Mouse (Mus musculus) heart, embryonic 14.5 days (tissue): Measurements from ENCODE around the gene Tmem8b. TPM values are rescaled to one million over a fixed set of nuclear protein-coding genes. Genes with fewer than 3 reads are reported as not detected.

Experiments
- ATAC-seq: fragments of 200-750 bp; cut with Nextera tagmentation; 2 replicates; pipeline ENCODE4 v1.8.0; 2017; ENCODE audit warnings: low read depth, moderate TSS enrichment; ENCODE audit not compliant: insufficient number of reproducible peaks, insufficient read depth, low FRiP score
- H3K27ac ChIP-seq, 2 experiments: fragments of 200-500 bp in 1 of 2; fragments of 300-500 bp in 1 of 2; sonication (generic) in 1 of 2; replicated peaks in 1 of 2; 2 replicates each; pipeline ENCODE4 v1.5.1; 2012 to 2014; ENCODE audit warnings: low read depth in 2 of 2, low read length in 2 of 2, control low read depth in 1 of 2, mild to moderate bottlenecking in 1 of 2, mixed read lengths in 1 of 2; ENCODE audit not compliant: control insufficient read depth in 1 of 2, insufficient read depth in 1 of 2
- H3K27me3 ChIP-seq: fragments of 300-500 bp; sonication (generic); 2 replicates; pipeline ENCODE4 v1.6.1; 2014; ENCODE audit warnings: mild to moderate bottlenecking, low read length, control low read depth; ENCODE audit not compliant: control insufficient read depth, insufficient read depth
- H3K36me3 ChIP-seq: fragments of 300-500 bp; sonication (generic); 2 replicates; pipeline ENCODE4 v1.6.1; 2014; ENCODE audit warnings: mild to moderate bottlenecking, control low read depth, low read length, mixed read lengths; ENCODE audit not compliant: control insufficient read depth, insufficient read depth
- H3K4me1 ChIP-seq, 2 experiments: fragments of 200-500 bp in 1 of 2; fragments of 300-500 bp in 1 of 2; sonication (generic) in 1 of 2; 2 replicates each; pipeline ENCODE4 v1.6.1; 2012 to 2014; ENCODE audit warnings: low read length in 2 of 2, control low read depth in 1 of 2, mixed read lengths in 1 of 2; ENCODE audit not compliant: control insufficient read depth in 2 of 2, insufficient read depth in 2 of 2
- H3K4me2 ChIP-seq: fragments of 300-500 bp; sonication (generic); 2 replicates; pipeline ENCODE4 v1.6.1; 2014; ENCODE audit warnings: mild to moderate bottlenecking, low read length
- H3K4me3 ChIP-seq, 2 experiments: fragments of 200-500 bp in 1 of 2; fragments of 300-500 bp in 1 of 2; sonication (generic) in 1 of 2; 2 replicates each; pipeline ENCODE4 v1.5.1; 2012 to 2014; ENCODE audit warnings: low read length in 2 of 2, mild to moderate bottlenecking in 2 of 2, control low read depth in 1 of 2, low read depth in 1 of 2, moderate library complexity in 1 of 2; ENCODE audit not compliant: control insufficient read depth in 1 of 2, insufficient read depth in 1 of 2
- H3K9ac ChIP-seq: fragments of 300-500 bp; sonication (generic); 2 replicates; pipeline ENCODE4 v1.6.1; 2014; ENCODE audit warnings: mild to moderate bottlenecking, low read length
- H3K9me3 ChIP-seq: fragments of 300-500 bp; sonication (generic); 2 replicates; pipeline ENCODE4 v1.6.1; 2016; ENCODE audit warnings: low read length, control low read depth; ENCODE audit not compliant: control insufficient read depth
- WGBS: fragments of 180-500 bp; shearing (Covaris S2); extraction: QIAGEN DNeasy Blood & Tissue Kit; methylation state at CpG from one replicate; pipeline ENCODE4 v1.1.7; 2014; 5-methylcytosine and 5-hydroxymethylcytosine counted together
- polyA plus RNA-seq: library from polyadenylated mRNA; unstranded; fragments of >200 nt; fragmentation: Nextera tagmentation; extraction: Ambion mirVana; gene quantifications from 2 replicates; pipeline ENCODE4 v1.2.1, GENCODE M21; 2014

The Tmem8b gene
- polyA plus RNA-seq, 1 experiment from 2014 or later = 4.5 TPM

DNA sequence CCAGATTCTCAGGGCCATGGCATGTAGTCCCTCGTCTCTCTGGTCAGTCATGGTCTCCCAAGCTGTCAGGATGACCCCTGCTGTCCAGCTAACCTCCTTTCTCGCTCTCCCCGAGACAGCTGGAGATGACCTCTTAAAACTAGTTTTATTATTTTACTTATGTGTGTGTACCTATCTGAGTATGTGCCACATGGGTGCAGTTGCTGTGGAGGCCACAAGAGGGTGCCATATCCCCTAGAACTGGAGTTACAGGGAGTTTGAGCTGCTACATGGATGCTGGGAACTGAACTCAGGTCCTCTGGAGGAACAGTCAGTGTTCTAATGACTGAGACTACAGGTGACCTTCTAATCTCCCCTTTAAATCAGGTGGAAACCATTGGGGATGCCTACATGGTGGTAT lies 19.0 kb upstream of the Tmem8b start:
- ATAC-seq = no peak
- H3K4me3 ChIP-seq = no peak overlapping the region
- 0 out of 4 replicates have a peak, but pooled peaks cover 0 to 7% of the 10 kb centered on the region in 2 experiments for H3K4me1 ChIP-seq
- no peak overlapping the region for H3K27ac ChIP-seq
- 96% methylated on average over 3 of the region's 3 CpGs for WGBS
- H3K9me3 ChIP-seq = peaks cover 9% of the 10 kb centered on the region
- H3K9ac ChIP-seq = no peak overlapping the region
- peaks cover 49% of the 10 kb centered on the region for H3K36me3 ChIP-seq
- no peaks in the 10 kb centered on the region for H3K27me3 ChIP-seq
- H3K4me2 ChIP-seq = no peak overlapping the region

DNA sequence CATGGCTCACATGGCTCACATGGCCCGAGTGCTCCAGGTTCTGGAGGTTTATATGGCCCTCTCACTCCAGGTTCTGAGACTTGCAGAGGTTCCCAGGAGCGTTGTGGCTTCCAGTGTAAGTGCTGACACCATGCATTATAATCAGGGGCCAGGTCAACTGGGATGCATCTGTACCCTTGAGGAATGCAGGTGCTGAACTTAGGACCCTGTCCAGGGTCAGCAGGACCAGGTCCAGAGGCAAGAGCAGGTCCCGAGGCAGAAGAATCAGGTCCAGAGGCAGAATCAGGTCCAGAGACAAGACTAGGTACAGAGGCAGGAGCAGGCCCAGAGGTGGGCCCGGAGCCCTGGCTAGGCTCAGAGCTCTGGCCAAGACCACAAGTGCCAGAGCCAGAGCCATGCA lies 16.0 kb upstream of the Tmem8b start:
- peak overlapping the region; percentile 59; the same call in 1 of the 2 replicates for H3K4me2 ChIP-seq

GRCm38 (mm10) chr4:43653161-43654015 lies 15.4 kb upstream of the Tmem8b start, which contains the start of gene Spag8:
Spag8 (minus strand) TSS chr4:43653594.
- 15% methylated on average over 24 of the region's 24 CpGs for WGBS
- H3K9ac ChIP-seq = peak within 1 kb of the TSS; percentile 28
- peaks cover 9% of the 10 kb centered on the region for H3K9me3 ChIP-seq
- peak within 1 kb of the TSS; percentile 22 to 25 for H3K4me3 ChIP-seq
- H3K4me1 ChIP-seq = peaks cover 2 to 17% of the 10 kb centered on the region in 2 experiments; a peak in 2 of 4 replicates
- no peak within 1 kb of the TSS for H3K27ac ChIP-seq
- peak within 1 kb of the TSS; percentile 59 for H3K4me2 ChIP-seq
- no peak for ATAC-seq
- H3K36me3 ChIP-seq = peaks cover 23% of the 10 kb centered on the region
- H3K27me3 ChIP-seq = no peaks in the 10 kb centered on the region

More for the DNA sequence above, 16.0 kb upstream of the Tmem8b start:
- H3K9ac ChIP-seq = no peak overlapping the region
- no peak overlapping the region for H3K27ac ChIP-seq
- no peak for ATAC-seq
- peaks cover 26% of the 10 kb centered on the region for H3K36me3 ChIP-seq
- H3K9me3 ChIP-seq = peaks cover 9% of the 10 kb centered on the region
- peaks cover 2 to 17% of the 10 kb centered on the region in 2 experiments; a peak in 2 of 4 replicates for H3K4me1 ChIP-seq
- H3K27me3 ChIP-seq = no peaks in the 10 kb centered on the region
- no peak overlapping the region for H3K4me3 ChIP-seq
- WGBS = 87% methylated on average over 4 of the region's 4 CpGs

DNA sequence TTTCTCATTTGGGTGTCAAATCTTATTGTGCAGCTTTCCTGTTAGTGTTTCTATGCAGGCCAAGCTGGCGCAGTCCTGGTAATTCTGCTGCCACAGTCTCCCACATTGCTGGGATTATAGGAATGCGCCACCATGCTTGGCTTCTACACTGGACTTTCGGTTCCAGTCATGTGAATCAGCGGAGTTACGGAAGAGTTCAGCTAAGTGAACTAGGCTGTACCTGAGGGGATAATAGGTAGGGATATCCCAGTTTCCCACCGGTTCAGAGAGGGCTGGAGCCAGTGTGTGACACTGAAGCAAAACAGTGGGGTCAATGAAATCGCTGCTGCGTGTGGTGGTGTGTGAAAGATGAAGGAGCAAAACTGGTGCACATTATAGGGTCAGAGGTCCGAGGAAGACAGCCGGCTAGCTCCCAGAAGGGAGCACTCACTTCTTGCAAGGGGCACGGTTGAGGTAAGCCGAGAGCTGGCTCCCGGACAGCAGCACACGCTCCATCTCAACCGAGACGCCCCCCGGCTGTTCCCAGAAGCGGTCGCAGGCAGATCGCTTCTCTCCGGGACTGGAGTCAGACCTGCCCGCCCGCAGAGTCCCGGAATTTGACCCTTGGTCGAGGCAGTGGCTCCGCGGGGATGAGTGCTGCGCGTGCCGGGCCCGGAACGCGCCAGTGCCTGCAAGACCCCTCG lies 13.0 kb upstream of the Tmem8b start:
- peaks cover 4% of the 10 kb centered on the region; the same call in 1 of the 2 replicates for H3K27me3 ChIP-seq
- H3K9ac ChIP-seq = peak overlapping the region; percentile 92
- peaks cover 2 to 17% of the 10 kb centered on the region in 2 experiments; a peak in 2 of 4 replicates for H3K4me1 ChIP-seq
- peak overlapping the region; percentile 90 for H3K4me2 ChIP-seq
- no peaks in the 10 kb centered on the region for H3K9me3 ChIP-seq
- H3K4me3 ChIP-seq = peak overlapping the region; percentile 73 to 84
- H3K27ac ChIP-seq = peak overlapping the region; percentile 80 to 95
- 0 out of 2 replicates have a peak, but pooled peaks cover 5% of the 10 kb centered on the region for H3K36me3 ChIP-seq
- 5% methylated on average over 34 of the region's 34 CpGs for WGBS
- ATAC-seq = peak; percentile 22

DNA sequence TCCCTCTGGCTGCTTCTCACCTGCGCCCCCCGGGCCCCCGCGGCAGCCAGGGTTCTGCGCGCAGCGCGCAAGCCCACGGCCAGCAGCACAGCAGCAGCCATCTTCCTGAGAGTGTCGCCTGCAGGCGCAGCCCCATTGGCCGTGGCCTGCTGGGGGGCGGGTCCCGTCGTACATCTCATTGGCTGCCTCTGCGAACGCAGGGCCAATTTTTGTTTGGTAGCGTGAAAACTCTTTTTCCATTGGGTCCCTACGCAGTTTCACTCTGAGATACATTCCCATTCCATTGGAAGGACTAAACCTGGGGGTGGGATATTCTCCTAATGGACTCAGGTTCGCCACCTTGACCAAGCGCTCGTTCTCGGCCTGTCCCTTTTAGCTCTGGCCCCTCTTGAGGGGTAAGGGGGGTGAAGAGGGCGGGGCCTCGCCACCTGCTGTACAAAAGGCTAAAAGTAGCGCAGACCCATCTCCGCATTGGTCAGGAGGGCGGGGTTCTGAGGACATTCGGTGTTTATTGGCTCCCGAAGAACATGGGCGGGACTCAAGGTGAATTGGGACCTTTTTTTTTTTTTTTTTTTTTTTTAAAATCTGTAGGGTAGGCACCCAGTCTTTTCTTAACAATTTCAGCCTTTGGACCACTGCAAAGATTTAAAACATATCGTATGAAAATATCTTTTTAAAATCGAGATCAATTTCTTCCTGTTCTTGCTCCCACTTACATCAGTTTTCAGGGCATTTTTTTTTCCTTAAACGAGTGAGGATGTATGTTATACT lies 12.2 kb upstream of the Tmem8b start, which contains the start of gene Hint2:
Hint2 (minus strand) TSS at position 128 of the 771 bp plus-strand sequence.
- WGBS = 1% methylated on average over 34 of the region's 34 CpGs
- H3K36me3 ChIP-seq = 0 out of 2 replicates have a peak, but pooled peaks cover 2% of the 10 kb centered on the region
- peak within 1 kb of the TSS; percentile 80 to 95 for H3K27ac ChIP-seq

GRCm38 (mm10) chr4:43657146-43657545 lies 11.6 kb upstream of the Tmem8b start:
- ATAC-seq = no peak
- WGBS = 67% methylated on average over 4 of the region's 4 CpGs
- Histone ChIP-seq H3K4me3 (peak overlapping the region in 1 of 2 experiments; percentile 84; a peak in 2 of 4 replicates), H3K27ac (peak overlapping the region in 1 of 2 experiments; percentile 95; a peak in 1 of 4 replicates), H3K9me3 (no peaks in the 10 kb centered on the region), H3K4me1 (peaks cover 2 to 17% of the 10 kb centered on the region in 2 experiments; a peak in 2 of 4 replicates), H3K36me3 (no peaks in the 10 kb centered on the region), H3K27me3 (peaks cover 7% of the 10 kb centered on the region), H3K4me2 (peak overlapping the region; percentile 90), H3K9ac (no peak overlapping the region)

More for the DNA sequence above, 12.2 kb upstream of the Tmem8b start, which contains the start of gene Hint2:
- H3K9ac ChIP-seq = peak within 1 kb of the TSS; percentile 92
- peak within 1 kb of the TSS; percentile 90 for H3K4me2 ChIP-seq
- peak within 1 kb of the TSS; percentile 73 to 84 for H3K4me3 ChIP-seq
- H3K4me1 ChIP-seq = peaks cover 2 to 17% of the 10 kb centered on the region in 2 experiments; a peak in 2 of 4 replicates
- peaks cover 4% of the 10 kb centered on the region; the same call in 1 of the 2 replicates for H3K27me3 ChIP-seq
- H3K9me3 ChIP-seq = no peaks in the 10 kb centered on the region
- ATAC-seq = peak; percentile 93
